Mouse (Mus musculus): ENCODE measurements around the gene Psmg4. TPM values are rescaled to one million over a fixed set of nuclear protein-coding genes. Genes with fewer than 3 reads are reported as not detected.

The Psmg4 gene
- polyA plus RNA-seq, 1 experiment from 2014 or later = 74.1 TPM

DNA sequence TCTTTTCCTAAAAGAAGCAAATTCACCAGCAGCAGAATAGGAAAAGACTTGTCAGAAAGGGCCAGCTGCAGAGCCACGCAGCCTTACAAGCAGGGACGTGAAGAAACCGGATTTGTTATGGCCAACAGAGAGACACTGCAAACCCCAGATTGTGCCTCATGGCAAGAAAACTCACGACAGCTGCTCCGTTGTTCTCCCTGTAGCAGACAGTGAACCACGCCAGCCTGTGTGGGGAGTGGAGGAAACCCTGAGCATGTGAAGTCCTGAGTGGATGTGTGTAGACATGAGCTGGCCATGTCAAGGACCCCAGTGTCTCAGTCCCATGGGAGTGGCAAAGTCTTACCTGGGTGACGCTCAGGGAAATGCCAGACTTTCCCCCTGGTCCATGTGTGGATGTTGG lies 26.2 kb upstream of the Psmg4 start:
- no peaks in the 10 kb centered on the region for H3K9me3 ChIP-seq (replicated peaks; ENCODE audit: control insufficient read depth, low read length)
- H3K27me3 ChIP-seq (ENCODE audit: control insufficient read depth, insufficient read depth, low read length) = peaks cover 3% of the 10 kb centered on the region
- no peak overlapping the region for H3K9ac ChIP-seq (ENCODE audit: low read length)
- H3K36me3 ChIP-seq (ENCODE audit: control insufficient read depth, insufficient read depth) = no peaks in the 10 kb centered on the region
- H3K4me3 ChIP-seq (ENCODE audit: low read length) = no peak overlapping the region
- ATAC-seq (replicated peaks; ENCODE audit: extremely low read depth, insufficient read depth, low FRiP score) = no peak
- no peak overlapping the region for H3K4me2 ChIP-seq (ENCODE audit: low read depth, low read length)
- WGBS = 67% methylated on average over 7 of the region's 7 CpGs
- no peak overlapping the region for H3K27ac ChIP-seq (ENCODE audit: low read length)
- H3K4me1 ChIP-seq (ENCODE audit: control insufficient read depth, insufficient read depth, low read length) = peaks cover 9% of the 10 kb centered on the region

DNA sequence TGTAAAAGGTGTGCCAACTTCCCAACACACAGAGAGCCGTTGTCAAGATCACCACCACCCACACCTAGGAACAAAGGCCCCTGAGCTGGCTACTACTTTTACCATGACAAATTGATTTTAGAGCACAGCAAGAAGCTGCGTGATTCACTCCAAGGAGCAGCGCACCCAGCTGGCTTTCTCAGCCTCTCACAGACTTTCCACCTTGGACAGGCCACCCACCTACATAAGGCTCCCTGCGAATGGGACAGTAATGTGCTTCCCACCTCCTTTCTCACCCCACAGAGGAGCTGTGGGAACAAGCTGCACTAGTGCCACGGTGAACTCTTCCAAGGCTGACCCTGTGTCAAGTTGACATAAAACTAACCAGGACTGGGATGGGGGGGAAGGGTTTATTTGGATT lies 19.4 kb upstream of the Psmg4 start:
- Histone ChIP-seq H3K4me3 (ENCODE audit: low read length) (no peak overlapping the region), H3K27ac (ENCODE audit: low read length) (no peak overlapping the region), H3K36me3 (ENCODE audit: control insufficient read depth, insufficient read depth) (no peaks in the 10 kb centered on the region), H3K4me1 (ENCODE audit: control insufficient read depth, insufficient read depth, low read length) (peaks cover 4% of the 10 kb centered on the region), H3K4me2 (ENCODE audit: low read depth, low read length) (no peak overlapping the region), H3K9me3 (replicated peaks; ENCODE audit: control insufficient read depth, low read length) (no peaks in the 10 kb centered on the region), H3K9ac (ENCODE audit: low read length) (no peak overlapping the region), H3K27me3 (ENCODE audit: control insufficient read depth, insufficient read depth, low read length) (no peaks in the 10 kb centered on the region)
- ATAC-seq (replicated peaks; ENCODE audit: extremely low read depth, insufficient read depth, low FRiP score) = no peak
- 76% methylated on average over 5 of the region's 5 CpGs for WGBS

DNA sequence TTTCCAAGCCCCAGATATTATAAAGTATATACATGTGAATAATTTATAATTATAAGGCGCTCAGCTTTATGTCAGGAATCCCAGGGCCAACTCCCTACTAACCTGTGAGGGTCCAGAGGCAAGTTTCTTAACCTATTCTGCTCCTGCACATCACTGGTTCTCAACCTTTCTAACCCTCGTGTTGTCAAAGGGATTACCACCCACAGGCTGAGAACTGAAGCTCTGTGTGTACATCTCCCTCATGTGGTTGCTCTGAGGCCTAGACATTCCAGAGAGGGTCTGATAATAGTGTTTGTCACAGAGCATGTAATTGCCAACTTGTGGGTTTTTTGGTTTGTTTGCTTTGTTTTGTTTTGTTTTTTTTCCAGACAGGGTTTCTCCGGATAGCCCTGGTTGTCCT lies 15.8 kb upstream of the Psmg4 start:
- no peak for ATAC-seq (replicated peaks; ENCODE audit: extremely low read depth, insufficient read depth, low FRiP score)

GRCm38 (mm10) chr13:34148181-34148580 lies 14.6 kb upstream of the Psmg4 start:
- Histone ChIP-seq H3K36me3 (ENCODE audit: control insufficient read depth, insufficient read depth) (no peaks in the 10 kb centered on the region), H3K4me3 (ENCODE audit: low read length) (peak overlapping the region; percentile 55; the same call in 1 of the 2 replicates), H3K4me1 (ENCODE audit: control insufficient read depth, insufficient read depth, low read length) (peaks cover 26% of the 10 kb centered on the region), H3K27me3 (ENCODE audit: control insufficient read depth, insufficient read depth, low read length) (no peaks in the 10 kb centered on the region), H3K9me3 (replicated peaks; ENCODE audit: control insufficient read depth, low read length) (no peaks in the 10 kb centered on the region), H3K9ac (ENCODE audit: low read length) (no peak overlapping the region), H3K4me2 (ENCODE audit: low read depth, low read length) (peak overlapping the region; percentile 80), H3K27ac (ENCODE audit: low read length) (peak overlapping the region; percentile 87)
- ATAC-seq (replicated peaks; ENCODE audit: extremely low read depth, insufficient read depth, low FRiP score) = no peak
- 75% methylated on average over 3 of the region's 3 CpGs for WGBS

More for the DNA sequence above, 15.8 kb upstream of the Psmg4 start:
- Histone ChIP-seq H3K4me3 (ENCODE audit: low read length) (no peak overlapping the region), H3K27ac (ENCODE audit: low read length) (no peak overlapping the region), H3K9ac (ENCODE audit: low read length) (no peak overlapping the region), H3K27me3 (ENCODE audit: control insufficient read depth, insufficient read depth, low read length) (no peaks in the 10 kb centered on the region), H3K9me3 (replicated peaks; ENCODE audit: control insufficient read depth, low read length) (no peaks in the 10 kb centered on the region), H3K4me1 (ENCODE audit: control insufficient read depth, insufficient read depth, low read length) (peaks cover 24% of the 10 kb centered on the region), H3K4me2 (ENCODE audit: low read depth, low read length) (no peak overlapping the region), H3K36me3 (ENCODE audit: control insufficient read depth, insufficient read depth) (no peaks in the 10 kb centered on the region)
- WGBS = 67% methylated on average over 3 of the region's 3 CpGs

DNA sequence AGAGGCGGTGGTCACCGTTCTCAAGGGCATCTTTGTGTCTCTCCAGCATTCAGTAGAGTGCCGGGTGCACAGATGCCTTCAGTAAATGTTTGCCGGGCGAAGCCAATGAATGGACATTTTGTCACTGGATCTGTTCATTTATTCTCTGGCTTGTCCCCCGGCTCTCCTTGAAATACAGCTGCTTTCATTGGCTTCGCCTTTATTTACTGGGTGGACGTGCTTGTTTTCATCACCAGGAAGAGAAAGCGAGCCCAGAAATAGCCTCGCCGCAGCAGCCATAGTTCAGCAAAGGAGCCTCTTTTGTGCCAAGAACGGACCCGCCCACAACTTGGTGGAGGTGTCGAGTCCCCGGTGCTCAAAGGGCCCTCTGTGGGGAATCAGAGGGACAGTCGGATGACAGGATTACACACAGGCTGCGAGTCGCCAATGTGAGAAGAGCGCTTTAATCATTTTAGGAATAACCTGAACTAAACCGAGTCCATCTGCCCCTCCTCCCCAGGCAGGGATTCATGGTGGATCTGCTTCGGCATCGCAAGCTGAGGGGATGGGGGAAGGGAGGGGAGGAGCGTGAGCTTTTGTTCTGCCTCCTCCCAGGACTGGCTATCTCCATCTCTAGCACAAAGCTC lies 13.9 kb upstream of the Psmg4 start:
- H3K4me1 ChIP-seq (ENCODE audit: control insufficient read depth, insufficient read depth, low read length) = peaks cover 31% of the 10 kb centered on the region
- peak overlapping the region; percentile 68 for H3K9ac ChIP-seq (ENCODE audit: low read length)
- H3K4me2 ChIP-seq (ENCODE audit: low read depth, low read length) = peak overlapping the region; percentile 80
- H3K27me3 ChIP-seq (ENCODE audit: control insufficient read depth, insufficient read depth, low read length) = no peaks in the 10 kb centered on the region
- peak; percentile 71 for ATAC-seq (replicated peaks; ENCODE audit: extremely low read depth, insufficient read depth, low FRiP score)
- WGBS = 2% methylated on average over 23 of the region's 23 CpGs
- H3K9me3 ChIP-seq (replicated peaks; ENCODE audit: control insufficient read depth, low read length) = no peaks in the 10 kb centered on the region
- H3K4me3 ChIP-seq (ENCODE audit: low read length) = peak overlapping the region; percentile 55
- H3K27ac ChIP-seq (ENCODE audit: low read length) = peak overlapping the region; percentile 87
- no peaks in the 10 kb centered on the region for H3K36me3 ChIP-seq (ENCODE audit: control insufficient read depth, insufficient read depth)

- Histone ChIP-seq H3K9me3 (replicated peaks; ENCODE audit: control insufficient read depth, low read length) (no peaks in the 10 kb centered on the region), H3K4me2 (ENCODE audit: low read depth, low read length) (peak overlapping the region; percentile 80), H3K9ac (ENCODE audit: low read length) (peak overlapping the region; percentile 68), H3K4me1 (ENCODE audit: control insufficient read depth, insufficient read depth, low read length) (peaks cover 38% of the 10 kb centered on the region), H3K36me3 (ENCODE audit: control insufficient read depth, insufficient read depth) (no peaks in the 10 kb centered on the region), H3K27ac (ENCODE audit: low read length) (peak overlapping the region; percentile 87), H3K4me3 (ENCODE audit: low read length) (peak overlapping the region; percentile 55), H3K27me3 (ENCODE audit: control insufficient read depth, insufficient read depth, low read length) (no peaks in the 10 kb centered on the region)
- no peak for ATAC-seq (replicated peaks; ENCODE audit: extremely low read depth, insufficient read depth, low FRiP score)
- WGBS = 54% methylated on average over 5 of the region's 5 CpGs
These were observed 13.1 kb upstream of the Psmg4 start for GRCm38 (mm10) chr13:34149463-34150176.

DNA sequence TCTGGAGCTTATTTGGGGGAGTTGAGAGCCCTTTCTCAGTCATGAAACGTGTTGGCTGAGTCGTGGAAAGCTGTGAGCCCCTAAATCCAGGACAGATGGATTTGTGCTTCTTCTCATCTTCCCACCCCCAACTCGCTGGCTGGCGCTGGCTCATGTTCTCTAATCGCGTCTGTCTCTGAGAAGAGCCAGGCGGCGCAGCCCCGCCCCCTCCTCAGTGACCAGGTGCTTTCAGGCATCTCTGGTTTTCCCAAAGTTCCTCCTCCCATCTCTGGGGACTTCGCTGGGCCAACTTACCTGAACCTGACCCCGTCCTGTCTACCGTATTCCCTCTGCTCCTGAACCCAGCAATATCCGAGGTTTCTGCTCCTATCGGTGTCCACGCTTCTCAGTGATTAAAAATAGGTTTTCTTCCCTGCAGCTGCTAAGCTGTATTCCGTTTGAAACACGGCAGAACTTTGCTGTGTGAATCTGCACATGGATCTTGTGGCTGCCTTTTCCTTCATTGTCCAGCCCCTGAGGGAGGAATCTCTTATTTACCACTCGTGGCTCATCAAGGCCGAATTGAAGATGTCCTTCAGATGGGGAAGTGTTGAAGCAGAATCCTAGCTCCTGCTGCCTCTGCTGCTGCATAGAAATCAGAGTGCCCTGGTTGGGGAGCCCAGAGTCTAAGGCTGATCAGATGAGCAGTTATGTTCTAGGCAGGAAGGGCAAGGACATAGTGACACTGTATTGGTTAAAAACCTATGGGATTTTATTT lies 12.3 kb upstream of the Psmg4 start:
- 11% methylated on average over 19 of the region's 19 CpGs for WGBS
- ATAC-seq (replicated peaks; ENCODE audit: extremely low read depth, insufficient read depth, low FRiP score) = 0 out of 2 replicates have a peak, but pooled peaks have one; percentile 7

DNA sequence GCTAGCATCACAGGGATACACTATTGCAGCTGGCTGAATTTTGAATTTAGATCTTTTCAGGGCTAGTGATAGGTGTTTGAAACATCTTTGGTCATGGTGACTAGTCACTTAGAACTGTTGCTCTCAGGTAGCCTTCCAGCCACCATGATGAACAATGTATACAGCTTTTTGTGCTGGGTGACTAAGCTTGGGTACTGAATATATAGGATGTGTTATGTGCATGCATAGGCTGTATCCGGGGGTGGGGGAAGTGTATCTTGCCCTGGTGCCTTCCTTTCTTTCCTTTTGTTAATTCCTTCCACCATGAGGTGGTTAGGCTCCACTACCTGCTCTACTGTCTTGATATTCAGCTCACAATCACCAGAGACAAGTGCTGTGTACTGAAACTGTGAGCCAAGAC lies 11.3 kb upstream of the Psmg4 start:
- no peaks in the 10 kb centered on the region for H3K27me3 ChIP-seq (ENCODE audit: control insufficient read depth, insufficient read depth, low read length)
- H3K4me1 ChIP-seq (ENCODE audit: control insufficient read depth, insufficient read depth, low read length) = peaks cover 43% of the 10 kb centered on the region
- no peak overlapping the region for H3K4me3 ChIP-seq (ENCODE audit: low read length)
- no peak overlapping the region for H3K27ac ChIP-seq (ENCODE audit: low read length)
- no peaks in the 10 kb centered on the region for H3K9me3 ChIP-seq (replicated peaks; ENCODE audit: control insufficient read depth, low read length)
- H3K36me3 ChIP-seq (ENCODE audit: control insufficient read depth, insufficient read depth) = no peaks in the 10 kb centered on the region
- no peak for ATAC-seq (replicated peaks; ENCODE audit: extremely low read depth, insufficient read depth, low FRiP score)
- WGBS = 84% methylated on average over 1 of the region's 1 CpGs
- no peak overlapping the region for H3K9ac ChIP-seq (ENCODE audit: low read length)
- no peak overlapping the region for H3K4me2 ChIP-seq (ENCODE audit: low read depth, low read length)

More for the DNA sequence above, 12.3 kb upstream of the Psmg4 start:
- H3K36me3 ChIP-seq (ENCODE audit: control insufficient read depth, insufficient read depth) = no peaks in the 10 kb centered on the region
- no peaks in the 10 kb centered on the region for H3K27me3 ChIP-seq (ENCODE audit: control insufficient read depth, insufficient read depth, low read length)
- peaks cover 41% of the 10 kb centered on the region for H3K4me1 ChIP-seq (ENCODE audit: control insufficient read depth, insufficient read depth, low read length)
- H3K4me3 ChIP-seq (ENCODE audit: low read length) = peak overlapping the region; percentile 26
- H3K9ac ChIP-seq (ENCODE audit: low read length) = peak overlapping the region; percentile 63
- peak overlapping the region; percentile 87 for H3K27ac ChIP-seq (ENCODE audit: low read length)
- no peaks in the 10 kb centered on the region for H3K9me3 ChIP-seq (replicated peaks; ENCODE audit: control insufficient read depth, low read length)
- H3K4me2 ChIP-seq (ENCODE audit: low read depth, low read length) = peak overlapping the region; percentile 53

DNA sequence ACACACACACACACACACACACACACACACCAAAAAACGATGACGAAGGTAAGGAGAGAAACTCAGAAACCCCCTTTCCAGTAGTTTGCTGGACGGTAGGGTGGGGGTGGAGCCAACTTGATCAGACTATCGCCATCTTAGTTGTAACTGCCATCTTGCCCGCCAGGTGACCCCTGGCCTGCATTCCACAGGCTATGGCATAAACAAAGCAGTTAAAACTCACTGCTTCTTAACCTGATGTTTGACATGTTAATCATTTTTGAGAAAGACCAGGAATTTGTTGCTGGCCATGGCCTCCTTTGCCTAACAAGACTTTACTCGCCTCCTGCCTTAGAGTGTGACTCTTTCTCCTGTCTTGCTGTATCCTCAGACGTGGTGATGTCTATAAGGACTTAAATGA lies 10.1 kb upstream of the Psmg4 start:
- H3K4me1 ChIP-seq (ENCODE audit: control insufficient read depth, insufficient read depth, low read length) = peaks cover 51% of the 10 kb centered on the region

More for the DNA sequence above, 10.1 kb upstream of the Psmg4 start:
- ATAC-seq (replicated peaks; ENCODE audit: extremely low read depth, insufficient read depth, low FRiP score) = no peak
- 69% methylated on average over 7 of the region's 7 CpGs for WGBS
- H3K4me2 ChIP-seq (ENCODE audit: low read depth, low read length) = no peak overlapping the region
- no peak overlapping the region for H3K27ac ChIP-seq (ENCODE audit: low read length)
- H3K27me3 ChIP-seq (ENCODE audit: control insufficient read depth, insufficient read depth, low read length) = no peaks in the 10 kb centered on the region
- H3K4me3 ChIP-seq (ENCODE audit: low read length) = no peak overlapping the region
- H3K9me3 ChIP-seq (replicated peaks; ENCODE audit: control insufficient read depth, low read length) = no peaks in the 10 kb centered on the region
- no peaks in the 10 kb centered on the region for H3K36me3 ChIP-seq (ENCODE audit: control insufficient read depth, insufficient read depth)
- H3K9ac ChIP-seq (ENCODE audit: low read length) = no peak overlapping the region
